Mouse (Mus musculus): ENCODE measurements at regions not wholly inside any gene's neighbourhood (a gene's known extent, or its start where the extent isn't known, plus 50 kb on each side); places are given as distances from the start of the nearest gene placed in this dataset.

DNA sequence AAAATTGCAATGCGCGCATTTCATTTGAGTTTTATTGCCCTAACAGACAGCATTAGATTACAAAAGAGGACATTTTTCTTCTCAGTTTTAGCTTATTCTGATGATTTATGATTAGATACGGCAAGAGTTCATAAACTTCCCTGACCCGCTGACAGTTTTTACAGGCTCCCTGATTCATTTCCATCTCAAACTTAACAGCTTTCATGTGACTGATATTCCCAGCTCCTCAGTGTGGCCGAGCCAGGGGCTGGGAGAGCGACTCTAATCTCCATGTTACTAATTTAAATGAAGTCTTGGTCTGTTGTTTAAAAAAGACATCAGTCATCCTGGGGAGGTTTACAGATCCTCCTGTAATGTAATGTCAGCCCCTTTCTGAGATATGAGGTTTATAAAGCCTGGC lies 355.5 kb upstream of the Prox1 start:
- peaks cover 21% of the 10 kb centered on the region for H3K27me3 ChIP-seq
- POLR2A ChIA-PET: no interaction called here
- no peak for TF ChIP-seq CTCF (IDR thresholded peaks at IDR 0.05)
- in situ Hi-C loops (cut with MboI; ENCODE audit: low pct_unique_long_range_greater_than_20kb): no loop called here
- CTCF ChIA-PET: interaction anchor here (1.1 kb wide), 1 partner anchor 13 kb away, joined by 3 read pairs; no protein-coding TSS in a partner anchor
- no peak for ATAC-seq
- DNase-seq (ENCODE audit: low read depth, low spot score): no peak

DNA sequence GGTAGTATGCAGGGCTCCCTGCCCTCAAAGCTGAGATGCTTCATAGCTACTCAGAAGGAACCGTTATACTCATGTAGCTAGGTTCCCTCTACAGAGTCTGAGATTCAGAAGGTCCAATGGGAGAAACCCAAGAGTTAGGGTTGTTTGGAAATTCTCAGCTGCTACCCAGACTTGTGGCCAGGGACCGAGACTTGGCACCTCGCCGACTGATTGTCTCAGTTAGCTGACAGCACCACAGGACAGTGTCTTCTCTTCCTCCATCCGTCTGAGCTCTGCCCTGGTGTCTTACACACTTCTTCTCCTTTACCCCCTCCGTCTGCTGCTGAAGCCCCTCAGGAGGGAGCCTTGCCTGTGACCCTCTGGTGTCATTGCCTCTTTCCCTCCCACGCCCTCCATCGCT lies 329.6 kb upstream of the Prox1 start:
- peaks cover 9% of the 10 kb centered on the region for H3K27me3 ChIP-seq
- in situ Hi-C loops (cut with MboI; ENCODE audit: low pct_unique_long_range_greater_than_20kb): no loop called here
- CTCF ChIA-PET: no interaction called here
- no peak for DNase-seq (ENCODE audit: low read depth, low spot score)
- ATAC-seq: no peak
- POLR2A ChIA-PET: no interaction called here
- TF ChIP-seq CTCF (IDR thresholded peaks at IDR 0.05): no peak

DNA sequence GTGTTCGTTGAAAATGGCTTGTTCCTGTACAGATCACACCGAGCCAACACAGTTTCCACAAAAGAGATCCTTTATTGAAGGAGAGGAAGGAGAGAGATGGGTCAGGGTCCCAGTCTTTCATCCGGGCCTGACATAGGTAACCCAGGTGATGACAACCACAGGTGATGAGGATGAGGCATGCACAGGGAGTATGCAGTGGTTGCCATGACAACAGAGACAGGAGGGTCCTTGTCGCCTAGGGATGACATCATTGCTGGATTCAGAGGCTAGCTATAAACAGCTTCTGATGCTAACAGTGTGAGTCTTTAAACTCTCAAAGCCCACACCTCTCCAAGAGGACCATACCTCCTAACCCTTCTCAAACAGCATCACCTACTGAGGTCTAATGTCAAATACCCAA lies 327.0 kb upstream of the Prox1 start:
- no peak for ATAC-seq
- POLR2A ChIA-PET: no interaction called here
- no peak for DNase-seq (ENCODE audit: low read depth, low spot score)
- CTCF ChIA-PET: no interaction called here
- no peak for TF ChIP-seq CTCF (IDR thresholded peaks at IDR 0.05)
- in situ Hi-C loops (cut with MboI; ENCODE audit: low pct_unique_long_range_greater_than_20kb): no loop called here
- H3K27me3 ChIP-seq: peaks cover 11% of the 10 kb centered on the region

DNA sequence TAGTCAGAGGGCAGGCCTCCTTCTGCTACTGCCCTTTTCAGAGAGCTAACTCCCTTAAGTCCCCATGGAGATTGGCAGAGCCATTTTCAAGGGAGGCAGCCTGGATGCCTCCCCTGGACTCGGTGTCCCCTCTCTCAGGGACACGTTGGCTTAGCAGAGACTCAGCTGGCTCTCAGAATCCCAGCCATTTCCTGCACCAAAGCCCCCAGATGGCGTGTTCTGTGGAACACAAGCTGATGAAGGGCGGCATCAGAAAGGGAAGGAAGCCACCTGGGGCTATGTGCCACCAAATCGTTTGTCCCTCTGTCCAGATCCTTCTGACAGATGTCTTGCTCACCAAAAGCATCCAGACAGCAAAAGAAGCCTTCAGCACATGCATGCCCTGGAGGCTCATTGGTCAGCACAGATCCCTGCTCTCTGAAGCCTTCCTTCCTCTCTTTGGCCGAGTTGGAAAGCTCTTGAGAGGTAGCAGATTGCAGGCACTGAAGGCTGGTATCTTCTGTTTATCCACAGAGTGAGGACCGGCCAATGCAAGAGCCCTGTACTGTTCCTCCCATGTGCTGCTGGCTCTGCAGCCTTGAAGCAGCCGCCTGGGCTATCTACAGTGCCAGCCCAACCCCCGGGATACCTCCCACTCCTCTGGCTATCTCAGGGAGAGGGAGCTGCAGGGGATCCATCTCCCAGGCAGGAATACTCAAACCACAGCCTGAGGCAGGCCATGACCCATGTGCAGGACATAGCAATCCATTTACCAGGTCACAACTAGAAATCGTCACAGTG lies 325.4 kb upstream of the Prox1 start:
- peaks cover 17% of the 10 kb centered on the region for H3K27me3 ChIP-seq
- no peak for TF ChIP-seq CTCF (IDR thresholded peaks at IDR 0.05)
- DNase-seq (ENCODE audit: low read depth, low spot score) (no peak), ATAC-seq (no peak)
- POLR2A ChIA-PET: no interaction called here
- CTCF ChIA-PET: no interaction called here
- in situ Hi-C loops (cut with MboI; ENCODE audit: low pct_unique_long_range_greater_than_20kb): no loop called here

DNA sequence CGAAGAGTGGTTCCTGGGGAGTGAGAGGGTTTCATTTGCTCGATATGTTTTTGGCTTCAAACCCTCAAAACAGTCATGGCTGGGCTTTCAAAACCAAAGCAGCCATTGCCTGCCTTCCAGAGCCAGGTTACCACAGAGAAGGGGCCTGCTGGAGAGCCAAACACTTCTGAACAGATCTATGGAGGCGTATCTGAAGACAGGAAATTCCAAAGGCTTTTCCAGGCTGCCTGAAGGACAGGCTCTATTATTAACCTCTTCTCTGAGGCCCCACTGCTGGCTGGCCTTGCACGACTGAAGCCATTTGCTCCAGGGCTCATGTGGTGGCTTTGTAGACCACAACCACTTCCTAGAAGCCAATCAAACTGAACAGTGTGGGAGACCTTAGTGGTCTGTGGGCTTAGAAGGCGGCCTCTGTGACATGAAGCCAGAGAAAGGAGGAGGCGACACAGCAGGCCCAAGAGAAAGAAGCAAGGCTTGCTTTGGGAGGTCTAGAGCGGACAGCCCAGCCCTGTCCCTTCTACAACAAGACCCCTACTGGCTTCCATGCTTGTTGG lies 316.1 kb upstream of the Prox1 start:
- H3K27me3 ChIP-seq: peaks cover 6% of the 10 kb centered on the region
- no peak for ATAC-seq
- POLR2A ChIA-PET: no interaction called here
- in situ Hi-C loops (cut with MboI; ENCODE audit: low pct_unique_long_range_greater_than_20kb): no loop called here
- CTCF ChIA-PET: no interaction called here
- no peak for TF ChIP-seq CTCF (IDR thresholded peaks at IDR 0.05)
- DNase-seq (ENCODE audit: low read depth, low spot score): no peak

DNA sequence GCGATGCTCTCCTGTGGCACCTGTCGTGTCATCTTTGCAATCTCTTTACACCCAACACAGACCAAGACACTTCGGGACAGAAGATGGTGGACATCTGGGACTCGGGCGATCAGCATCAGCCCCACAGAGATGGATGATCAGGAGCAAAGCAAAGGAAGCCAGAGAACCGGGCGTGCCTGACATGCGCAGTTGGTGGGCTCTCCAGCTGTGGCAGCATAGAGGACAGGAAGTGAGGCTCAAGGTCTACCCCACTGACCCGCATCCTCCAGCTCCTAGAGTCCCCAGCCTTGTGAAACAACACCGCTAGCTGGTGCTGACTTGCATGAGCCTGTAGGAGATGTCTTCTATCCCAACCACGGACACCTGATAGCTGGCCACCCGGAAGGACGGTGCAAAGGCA lies 312.9 kb upstream of the Prox1 start:
- POLR2A ChIA-PET: no interaction called here
- H3K27me3 ChIP-seq: peaks cover 6% of the 10 kb centered on the region
- TF ChIP-seq CTCF (IDR thresholded peaks at IDR 0.05): no peak
- in situ Hi-C loops (cut with MboI; ENCODE audit: low pct_unique_long_range_greater_than_20kb): no loop called here
- DNase-seq (ENCODE audit: low read depth, low spot score): no peak
- no peak for ATAC-seq
- CTCF ChIA-PET: no interaction called here

DNA sequence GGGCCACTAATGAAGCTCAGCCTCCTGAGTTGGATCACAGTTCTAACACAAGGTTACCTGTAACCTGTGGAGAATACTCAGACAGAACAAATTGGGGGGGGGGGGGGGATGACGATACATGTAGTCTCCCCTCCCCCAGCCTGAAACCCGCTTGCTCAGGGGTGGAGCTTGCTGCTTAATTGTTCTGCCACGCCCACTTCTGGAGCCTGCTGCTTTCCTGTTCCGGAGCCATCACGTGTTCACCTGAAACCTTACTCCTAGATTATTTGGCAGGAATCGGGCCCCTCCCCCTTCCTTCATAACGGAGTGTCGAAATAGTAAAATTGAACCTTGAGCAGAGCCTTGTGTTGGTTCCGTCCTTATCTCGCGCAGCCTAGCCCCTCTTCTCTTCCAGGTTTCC lies 310.6 kb upstream of the Prox1 start:
- in situ Hi-C loops (cut with MboI; ENCODE audit: low pct_unique_long_range_greater_than_20kb): no loop called here
- ChIA-PET CTCF (no interaction called here), POLR2A (no interaction called here)
- no peaks in the 10 kb centered on the region for H3K27me3 ChIP-seq
- TF ChIP-seq CTCF (IDR thresholded peaks at IDR 0.05): no peak
- ATAC-seq (no peak), DNase-seq (ENCODE audit: low read depth, low spot score) (no peak)

DNA sequence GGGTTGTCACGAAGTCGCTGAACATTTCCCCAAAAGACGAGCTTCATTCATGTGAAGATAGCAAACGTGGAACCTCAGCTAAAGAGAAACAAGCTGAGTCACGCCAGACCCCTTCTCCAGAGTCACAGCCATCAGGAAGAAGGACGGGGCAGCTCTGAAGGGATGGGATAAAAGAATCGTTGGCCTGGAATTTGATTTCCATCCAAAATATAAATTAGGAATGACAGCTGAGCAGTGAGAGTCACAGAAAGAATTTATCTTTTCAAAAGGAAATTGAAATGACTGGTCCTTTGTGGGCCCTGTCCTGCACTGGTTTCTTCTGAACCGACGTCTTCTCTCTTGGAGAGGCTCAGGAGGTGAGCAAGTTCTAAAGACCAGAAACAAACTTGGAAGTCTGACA lies 310.1 kb upstream of the Prox1 start:
- TF ChIP-seq CTCF (IDR thresholded peaks at IDR 0.05): no peak
- POLR2A ChIA-PET: no interaction called here
- ATAC-seq (no peak), DNase-seq (ENCODE audit: low read depth, low spot score) (no peak)
- in situ Hi-C loops (cut with MboI; ENCODE audit: low pct_unique_long_range_greater_than_20kb): no loop called here
- CTCF ChIA-PET: no interaction called here
- no peaks in the 10 kb centered on the region for H3K27me3 ChIP-seq

DNA sequence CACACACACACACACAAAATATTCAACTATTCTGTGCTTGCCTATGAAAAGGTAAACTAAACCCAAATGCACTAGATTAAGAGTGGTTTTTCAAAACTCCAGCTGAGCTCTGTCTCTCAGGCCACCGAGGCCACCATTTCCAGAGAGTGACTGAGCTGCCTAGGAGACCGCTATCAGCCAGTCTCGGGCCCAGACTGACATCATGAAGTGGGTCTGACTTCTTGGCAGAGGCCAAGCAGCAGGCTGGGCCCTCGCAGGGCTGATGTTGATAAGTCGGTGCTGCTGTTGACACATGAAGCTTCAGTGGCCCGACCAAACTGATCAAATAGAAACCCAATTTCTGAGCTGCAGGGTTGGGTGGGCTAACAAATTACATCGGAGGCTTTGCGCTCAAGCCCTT lies 302.2 kb upstream of the Prox1 start:
- CTCF ChIA-PET: no interaction called here
- TF ChIP-seq CTCF (IDR thresholded peaks at IDR 0.05): no peak
- peaks cover 15% of the 10 kb centered on the region for H3K27me3 ChIP-seq
- ATAC-seq (no peak), DNase-seq (ENCODE audit: low read depth, low spot score) (no peak)
- in situ Hi-C loops (cut with MboI; ENCODE audit: low pct_unique_long_range_greater_than_20kb): no loop called here
- POLR2A ChIA-PET: no interaction called here

DNA sequence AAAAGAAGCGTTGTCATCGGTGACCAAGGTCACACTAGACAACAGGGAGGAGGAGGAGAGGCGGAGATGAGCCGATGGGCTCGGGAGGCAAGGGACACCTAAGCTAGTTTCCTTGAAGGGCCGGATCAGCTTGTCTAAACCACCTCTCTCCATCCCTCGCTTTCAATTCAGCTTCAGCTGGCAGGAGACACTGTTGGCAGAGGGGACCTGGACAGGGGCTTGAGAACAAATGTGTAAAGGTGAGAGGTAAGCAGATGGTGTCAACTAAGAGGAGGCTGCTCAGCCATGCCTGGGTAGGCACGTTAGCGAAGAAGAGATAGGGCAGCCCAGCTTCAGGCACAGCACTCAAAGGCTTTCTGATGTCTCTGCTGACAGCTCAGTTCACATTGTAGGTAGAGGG lies 299.8 kb upstream of the Prox1 start:
- peaks cover 15% of the 10 kb centered on the region for H3K27me3 ChIP-seq
- no peak for DNase-seq (ENCODE audit: low read depth, low spot score)
- no peak for ATAC-seq
- in situ Hi-C loops (cut with MboI; ENCODE audit: low pct_unique_long_range_greater_than_20kb): no loop called here
- no peak for TF ChIP-seq CTCF (IDR thresholded peaks at IDR 0.05)
- POLR2A ChIA-PET: no interaction called here
- CTCF ChIA-PET: no interaction called here

DNA sequence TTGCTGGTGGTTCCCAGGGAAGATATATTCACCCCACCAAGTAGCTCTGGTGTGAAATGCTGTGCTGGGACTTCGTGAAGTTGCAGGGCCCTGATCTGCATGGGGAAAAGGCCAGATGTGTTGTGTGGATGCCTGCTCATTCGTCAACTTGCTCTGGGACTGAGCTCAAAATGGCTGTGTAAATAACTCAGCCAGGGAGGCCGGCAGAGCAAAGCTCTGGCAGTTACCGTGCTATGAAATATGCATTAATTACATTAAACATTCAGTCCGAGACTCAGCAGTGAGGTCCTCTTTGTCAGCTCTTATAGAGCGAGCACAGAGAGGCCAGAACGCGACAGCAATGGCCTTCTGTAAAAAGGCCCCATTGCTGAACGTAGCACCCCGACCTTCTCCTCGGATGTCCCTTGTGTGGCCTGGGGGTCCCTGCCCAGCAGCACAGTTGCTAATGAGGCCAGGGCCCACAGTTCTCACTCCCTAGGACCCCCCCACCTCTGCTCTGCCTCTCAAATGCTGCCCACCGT lies 287.1 kb upstream of the Prox1 start:
- ATAC-seq: no peak
- H3K27me3 ChIP-seq: peaks cover 8% of the 10 kb centered on the region

DNA sequence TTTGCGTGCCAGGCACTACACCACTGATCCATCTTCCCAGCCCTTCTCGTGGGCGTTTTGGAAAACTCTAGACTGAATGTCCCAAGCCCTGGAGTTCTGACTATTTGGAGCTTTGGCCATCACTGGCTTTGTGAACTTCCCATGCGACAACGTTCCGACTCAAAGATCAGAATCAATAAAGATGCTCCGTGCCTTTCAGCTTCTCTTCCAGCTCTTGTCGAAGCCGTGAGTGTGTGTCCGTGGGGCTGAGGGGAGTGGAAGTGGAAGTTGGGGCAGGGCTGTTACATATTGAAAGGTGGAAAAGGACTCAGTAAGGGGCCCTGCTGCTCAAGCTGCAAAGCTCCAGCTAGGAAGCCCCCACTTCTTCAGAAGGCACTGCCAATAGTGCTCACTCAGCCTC lies 283.0 kb upstream of the Prox1 start:
- POLR2A ChIA-PET: no interaction called here

More for the DNA sequence above, 287.1 kb upstream of the Prox1 start:
- ChIA-PET CTCF (no interaction called here), POLR2A (interaction anchor here (0.5 kb wide), 1 partner anchor 37 kb away, joined by 3 read pairs; no protein-coding TSS in a partner anchor)
- no peak for DNase-seq (ENCODE audit: low read depth, low spot score)
- in situ Hi-C loops (cut with MboI; ENCODE audit: low pct_unique_long_range_greater_than_20kb): no loop called here
- TF ChIP-seq CTCF (IDR thresholded peaks at IDR 0.05): no peak

More for the DNA sequence above, 283.0 kb upstream of the Prox1 start:
- peaks cover 8% of the 10 kb centered on the region for H3K27me3 ChIP-seq
- DNase-seq (ENCODE audit: low read depth, low spot score) (no peak), ATAC-seq (no peak)
- CTCF ChIA-PET: no interaction called here
- in situ Hi-C loops (cut with MboI; ENCODE audit: low pct_unique_long_range_greater_than_20kb): no loop called here
- no peak for TF ChIP-seq CTCF (IDR thresholded peaks at IDR 0.05)

Measured in Patski (cell line).